Mouse (Mus musculus): ENCODE results near the gene Fbxo7.

Gene Fbxo7

GRCm38 (mm10) chr10:86043651-86044050 lies 21.9 kb downstream of the Fbxo7 start:
- DNase-seq (ENCODE audit: low read depth) = no peak

GRCm38 (mm10) chr10:86044066-86044465 lies 22.3 kb downstream of the Fbxo7 start:
- DNase-seq (ENCODE audit: low read depth) = no peak

- no peak for DNase-seq (ENCODE audit: low read depth)
Observed at GRCm38 (mm10) chr10:86046371-86046770, 24.6 kb downstream of the Fbxo7 start.

GRCm38 (mm10) chr10:86047786-86048185 lies 26.0 kb downstream of the Fbxo7 start:
- no peak for DNase-seq (ENCODE audit: low read depth)

GRCm38 (mm10) chr10:86050522-86050921 lies 28.8 kb downstream of the Fbxo7 start:
- no peak for DNase-seq (ENCODE audit: low read depth)

GRCm38 (mm10) chr10:86052818-86053522 lies 31.2 kb downstream of the Fbxo7 start:
- DNase-seq (ENCODE audit: low read depth) = no peak

GRCm38 (mm10) chr10:86056297-86056903 lies 34.6 kb downstream of the Fbxo7 start:
- no peak for DNase-seq (ENCODE audit: low read depth)

- DNase-seq (ENCODE audit: low read depth) = no peak
Observed at GRCm38 (mm10) chr10:86057286-86057685, 35.5 kb downstream of the Fbxo7 start.

- no peak for DNase-seq (ENCODE audit: low read depth)
Observed at GRCm38 (mm10) chr10:86057712-86058111, 35.9 kb downstream of the Fbxo7 start.

- no peak for DNase-seq (ENCODE audit: low read depth)
Observed at GRCm38 (mm10) chr10:86060267-86060666, 38.5 kb downstream of the Fbxo7 start.

- DNase-seq (ENCODE audit: low read depth) = no peak
Observed at GRCm38 (mm10) chr10:86062261-86063017, 40.7 kb downstream of the Fbxo7 start.

- no peak for DNase-seq (ENCODE audit: low read depth)
Observed at GRCm38 (mm10) chr10:86063018-86063384, 41.2 kb downstream of the Fbxo7 start.

GRCm38 (mm10) chr10:86064937-86065336 lies 43.2 kb downstream of the Fbxo7 start:
- peak; percentile 97 for DNase-seq (ENCODE audit: low read depth)

- no peak for DNase-seq (ENCODE audit: low read depth)
Observed at GRCm38 (mm10) chr10:86065661-86066060, 43.9 kb downstream of the Fbxo7 start.

- DNase-seq (ENCODE audit: low read depth) = no peak
Observed at GRCm38 (mm10) chr10:86066651-86067050, 44.9 kb downstream of the Fbxo7 start.

GRCm38 (mm10) chr10:86067911-86068310 lies 46.1 kb downstream of the Fbxo7 start:
- peak; percentile 39 for DNase-seq (ENCODE audit: low read depth)

- DNase-seq (ENCODE audit: low read depth) = no peak
Observed at GRCm38 (mm10) chr10:86069341-86069740, 47.6 kb downstream of the Fbxo7 start.

GRCm38 (mm10) chr10:86070751-86071150 lies 49.0 kb downstream of the Fbxo7 start:
- no peak for DNase-seq (ENCODE audit: low read depth)

GRCm38 (mm10) chr10:86074134-86074533 lies 52.4 kb downstream of the Fbxo7 start:
- no peak for DNase-seq (ENCODE audit: low read depth)

- peak; percentile 54 for DNase-seq (ENCODE audit: low read depth)
Observed at GRCm38 (mm10) chr10:86074971-86075711, 53.4 kb downstream of the Fbxo7 start.

GRCm38 (mm10) chr10:86077272-86077671 lies 55.5 kb downstream of the Fbxo7 start:
- no peak for DNase-seq (ENCODE audit: low read depth)

GRCm38 (mm10) chr10:86078761-86079160 lies 57.0 kb downstream of the Fbxo7 start:
- no peak for DNase-seq (ENCODE audit: low read depth)
